Mouse (Mus musculus): Measurements from ENCODE around the gene N4bp3.

DNA sequence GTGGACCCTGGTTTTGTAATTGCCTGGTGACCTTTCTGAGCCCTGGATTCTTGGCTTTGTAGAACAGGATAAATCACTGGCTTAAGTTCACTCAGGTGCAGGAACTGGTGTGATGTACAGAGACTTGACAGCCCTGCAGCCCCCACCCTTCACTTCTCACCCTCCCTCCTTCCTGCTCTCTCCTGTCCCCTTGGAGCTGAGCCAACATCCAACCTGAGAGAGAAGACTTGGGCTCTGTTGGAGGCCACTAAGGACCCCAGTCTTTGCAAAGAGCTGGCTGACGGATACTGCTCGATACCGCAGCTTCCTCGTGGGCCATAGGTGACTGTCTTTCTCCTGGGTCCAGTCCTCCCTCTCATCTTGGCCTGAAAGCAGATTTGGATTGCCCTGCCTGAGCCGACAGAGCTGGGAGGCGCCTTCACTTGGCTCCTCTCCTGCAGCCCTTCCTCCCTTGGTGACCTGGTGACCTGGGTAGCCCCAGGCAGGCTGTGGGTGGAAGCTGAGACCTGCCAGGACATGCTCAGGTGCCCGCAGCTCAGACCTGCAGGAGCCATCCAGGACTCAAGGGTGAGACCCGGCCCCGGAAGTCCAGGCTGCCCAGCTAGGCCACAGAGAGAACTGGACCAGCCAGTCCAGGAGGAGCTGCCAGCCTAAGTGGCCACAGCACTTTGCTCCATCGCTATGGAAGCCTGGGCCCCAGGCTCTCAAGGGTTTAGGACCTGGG lies 6.3 kb upstream of the N4bp3 start:
- no peak for TF ChIP-seq ZNF384 (IDR thresholded peaks at IDR 0.05; ENCODE audit: low read depth, low read length)
- TF ChIP-seq HCFC1 (IDR thresholded peaks at IDR 0.05; ENCODE audit: borderline replicate concordance, insufficient read depth, low read length): no peak
- TF ChIP-seq MAFK (IDR thresholded peaks at IDR 0.05; ENCODE audit: insufficient read depth, low read depth, low read length): no peak
- no peak for TF ChIP-seq ZC3H11A (IDR thresholded peaks at IDR 0.05; ENCODE audit: borderline replicate concordance, low read depth, low read length)
- no peak for TF ChIP-seq CHD2 (IDR thresholded peaks at IDR 0.05; ENCODE audit: low read depth, low read length)

Data from ES-E14 (cell line).